Mouse (Mus musculus) forebrain, embryonic 15.5 days (tissue): ENCODE results near the gene Crcp. TPM values are rescaled to one million over a fixed set of nuclear protein-coding genes. Genes with fewer than 3 reads are reported as not detected.
A peak's percentile ranks its signal among the peaks of the same experiment; 100 is the strongest.

Source experiments
- ATAC-seq: fragments of 200-750 bp; cut with Nextera tagmentation; replicated peaks from 2 replicates; pipeline ENCODE4 v1.8.0; 2017; ENCODE audit warnings: mild to moderate bottlenecking, moderate TSS enrichment, moderate library complexity
- H3K27ac ChIP-seq: fragments of 300-500 bp; sonication (generic); replicated peaks from 2 replicates; pipeline ENCODE4 v1.5.1; 2015; ENCODE audit warnings: mild to moderate bottlenecking, inconsistent platforms
- H3K27me3 ChIP-seq: fragments of 300-500 bp; sonication (generic); 2 replicates; pipeline ENCODE4 v1.6.1; 2015; ENCODE audit warnings: inconsistent platforms
- H3K36me3 ChIP-seq: fragments of 300-500 bp; sonication (generic); 2 replicates; pipeline ENCODE4 v1.6.1; 2015; ENCODE audit warnings: mild to moderate bottlenecking, inconsistent platforms
- H3K4me1 ChIP-seq: fragments of 300-500 bp; sonication (generic); 2 replicates; pipeline ENCODE4 v1.6.1; 2015; ENCODE audit warnings: inconsistent platforms
- H3K4me2 ChIP-seq: fragments of 300-500 bp; sonication (generic); replicated peaks from 2 replicates; pipeline ENCODE4 v1.6.1; 2015; ENCODE audit warnings: mild to moderate bottlenecking, inconsistent platforms
- H3K4me3 ChIP-seq: fragments of 300-500 bp; sonication (generic); 2 replicates; pipeline ENCODE4 v1.5.1; 2015; ENCODE audit warnings: mild to moderate bottlenecking, inconsistent platforms
- H3K9ac ChIP-seq: fragments of 300-500 bp; sonication (generic); replicated peaks from 2 replicates; pipeline ENCODE4 v1.6.1; 2015; ENCODE audit warnings: mild to moderate bottlenecking, inconsistent platforms
- H3K9me3 ChIP-seq: fragments of 300-500 bp; sonication (generic); 2 replicates; pipeline ENCODE4 v1.6.1; 2016; ENCODE audit warnings: inconsistent platforms
- WGBS: fragments of 180-500 bp; shearing (Covaris S2); methylation state at CpG from one replicate; pipeline ENCODE4 v1.1.7; 2015; ENCODE audit warnings: mixed read lengths; 5-methylcytosine and 5-hydroxymethylcytosine counted together
- polyA plus RNA-seq: library from polyadenylated mRNA; unstranded; fragments of >200 nt; fragmentation: Nextera tagmentation; extraction: Ambion mirVana; gene quantifications from 2 replicates; pipeline ENCODE4 v1.2.1, GENCODE M21; 2015

Gene Crcp
- polyA plus RNA-seq: 72.9 and 82.8 TPM in 2 replicates

GRCm38 (mm10) chr5:130029142-130029897 lies at the start of gene Crcp, which contains the start of gene Asl:
Crcp (plus strand) TSS chr5:130029290.
Asl (minus strand) TSS chr5:130029247.
- Histone ChIP-seq H3K9ac (peak within 1 kb of the TSS; percentile 77), H3K9me3 (no peaks in the 10 kb centered on the region), H3K27ac (peak within 1 kb of the TSS; percentile 97), H3K4me1 (peaks cover 12% of the 10 kb centered on the region), H3K27me3 (no peaks in the 10 kb centered on the region), H3K4me2 (peak within 1 kb of the TSS; percentile 50), H3K36me3 (no peaks in the 10 kb centered on the region), H3K4me3 (peak within 1 kb of the TSS; percentile 82)
- 3% methylated on average over 51 of the region's 51 CpGs for WGBS
- ATAC-seq: peak; percentile 90

- Histone ChIP-seq H3K9me3 (no peaks in the 10 kb centered on the region), H3K4me3 (no peak overlapping the region), H3K4me2 (no peak overlapping the region), H3K27ac (no peak overlapping the region), H3K9ac (no peak overlapping the region), H3K36me3 (peaks cover 2% of the 10 kb centered on the region; the same call in 1 of the 2 replicates), H3K27me3 (no peaks in the 10 kb centered on the region), H3K4me1 (no peaks in the 10 kb centered on the region)
- no peak for ATAC-seq
- WGBS: 85% methylated on average over 3 of the region's 3 CpGs
These were observed 48.9 kb upstream of the Crcp start for GRCm38 (mm10) chr5:129980216-129980615.

GRCm38 (mm10) chr5:129989376-129989775 lies 39.7 kb upstream of the Crcp start:
- Histone ChIP-seq H3K4me3 (no peak overlapping the region), H3K27me3 (no peaks in the 10 kb centered on the region), H3K27ac (no peak overlapping the region), H3K4me2 (no peak overlapping the region), H3K9me3 (no peaks in the 10 kb centered on the region), H3K4me1 (no peaks in the 10 kb centered on the region), H3K9ac (no peak overlapping the region), H3K36me3 (no peaks in the 10 kb centered on the region)
- WGBS: 86% methylated on average over 13 of the region's 13 CpGs
- ATAC-seq: no peak

- WGBS: 95% methylated on average over 5 of the region's 5 CpGs
- Histone ChIP-seq H3K27ac (no peak overlapping the region), H3K36me3 (no peaks in the 10 kb centered on the region), H3K27me3 (no peaks in the 10 kb centered on the region), H3K4me1 (no peaks in the 10 kb centered on the region), H3K4me2 (no peak overlapping the region), H3K9ac (no peak overlapping the region), H3K4me3 (no peak overlapping the region), H3K9me3 (no peaks in the 10 kb centered on the region)
- ATAC-seq: no peak
These were observed 37.2 kb upstream of the Crcp start for GRCm38 (mm10) chr5:129991898-129992297.

GRCm38 (mm10) chr5:129993374-129993773 lies 35.7 kb upstream of the Crcp start:
- Histone ChIP-seq H3K4me3 (no peak overlapping the region), H3K9ac (no peak overlapping the region), H3K9me3 (no peaks in the 10 kb centered on the region), H3K4me2 (no peak overlapping the region), H3K4me1 (no peaks in the 10 kb centered on the region), H3K27ac (no peak overlapping the region), H3K36me3 (no peaks in the 10 kb centered on the region), H3K27me3 (no peaks in the 10 kb centered on the region)
- 89% methylated on average over 14 of the region's 14 CpGs for WGBS
- no peak for ATAC-seq

- Histone ChIP-seq H3K36me3 (no peaks in the 10 kb centered on the region), H3K27me3 (no peaks in the 10 kb centered on the region), H3K27ac (no peak overlapping the region), H3K4me2 (no peak overlapping the region), H3K9ac (no peak overlapping the region), H3K4me3 (no peak overlapping the region), H3K4me1 (no peaks in the 10 kb centered on the region), H3K9me3 (no peaks in the 10 kb centered on the region)
- WGBS: 95% methylated on average over 7 of the region's 7 CpGs
- ATAC-seq: no peak
These were observed 34.1 kb upstream of the Crcp start for GRCm38 (mm10) chr5:129994989-129995388.

- H3K4me3 ChIP-seq: no peak overlapping the region
- no peak overlapping the region for H3K4me2 ChIP-seq
- no peaks in the 10 kb centered on the region for H3K36me3 ChIP-seq
- no peaks in the 10 kb centered on the region for H3K27me3 ChIP-seq
- H3K27ac ChIP-seq: no peak overlapping the region
- no peak overlapping the region for H3K9ac ChIP-seq
- peaks cover 1% of the 10 kb centered on the region for H3K4me1 ChIP-seq
- WGBS: 77% methylated on average over 19 of the region's 19 CpGs
- H3K9me3 ChIP-seq: no peaks in the 10 kb centered on the region
- ATAC-seq: no peak
These were observed 31.4 kb upstream of the Crcp start for GRCm38 (mm10) chr5:129997700-129998099.

- Histone ChIP-seq H3K4me3 (no peak overlapping the region), H3K4me1 (peaks cover 4% of the 10 kb centered on the region), H3K27ac (no peak overlapping the region), H3K27me3 (no peaks in the 10 kb centered on the region), H3K36me3 (no peaks in the 10 kb centered on the region), H3K9ac (no peak overlapping the region), H3K4me2 (no peak overlapping the region), H3K9me3 (no peaks in the 10 kb centered on the region)
- ATAC-seq: no peak
- 30% methylated on average over 4 of the region's 4 CpGs for WGBS
These were observed 30.0 kb upstream of the Crcp start for GRCm38 (mm10) chr5:129999097-129999496.

GRCm38 (mm10) chr5:130000735-130001134 lies 28.4 kb upstream of the Crcp start:
- peaks cover 4% of the 10 kb centered on the region for H3K4me1 ChIP-seq
- H3K9ac ChIP-seq: no peak overlapping the region
- H3K4me2 ChIP-seq: no peak overlapping the region
- ATAC-seq: no peak
- H3K27ac ChIP-seq: no peak overlapping the region
- H3K36me3 ChIP-seq: no peaks in the 10 kb centered on the region
- WGBS: 93% methylated on average over 12 of the region's 12 CpGs
- no peaks in the 10 kb centered on the region for H3K27me3 ChIP-seq
- no peaks in the 10 kb centered on the region for H3K9me3 ChIP-seq
- no peak overlapping the region for H3K4me3 ChIP-seq

- H3K9ac ChIP-seq: no peak overlapping the region
These were observed 27.6 kb upstream of the Crcp start for GRCm38 (mm10) chr5:130001356-130001987.

GRCm38 (mm10) chr5:130002301-130003146 lies 26.6 kb upstream of the Crcp start, which contains the start of gene Gusb:
Gusb (minus strand) TSS chr5:130003049.
- Histone ChIP-seq H3K9me3 (no peaks in the 10 kb centered on the region), H3K4me3 (peak within 1 kb of the TSS; percentile 49), H3K4me1 (peaks cover 4% of the 10 kb centered on the region), H3K36me3 (no peaks in the 10 kb centered on the region), H3K4me2 (peak within 1 kb of the TSS; percentile 81), H3K9ac (peak within 1 kb of the TSS; percentile 53), H3K27me3 (no peaks in the 10 kb centered on the region), H3K27ac (no peak within 1 kb of the TSS; the same call in 1 of the 2 replicates)
- ATAC-seq: peak; percentile 84
- 1% methylated on average over 39 of the region's 39 CpGs for WGBS

More at GRCm38 (mm10) chr5:130001356-130001987, 27.6 kb upstream of the Crcp start:
- no peak for ATAC-seq
- Histone ChIP-seq H3K27ac (no peak overlapping the region), H3K4me3 (peak overlapping the region; percentile 49), H3K4me1 (peaks cover 4% of the 10 kb centered on the region), H3K9me3 (no peaks in the 10 kb centered on the region), H3K4me2 (peak overlapping the region; percentile 81; the same call in 1 of the 2 replicates), H3K27me3 (no peaks in the 10 kb centered on the region), H3K36me3 (no peaks in the 10 kb centered on the region)
- 72% methylated on average over 5 of the region's 5 CpGs for WGBS
